Mouse (Mus musculus) spleen, adult 2 months (tissue): Measurements from ENCODE around the gene Rpl38.

Experiments
- CTCF ChIP-seq: fragments of 200-500 bp; IDR thresholded peaks from 2 replicates; pipeline ENCODE4 v1.5.1; 2011; ENCODE audit warnings: mild to moderate bottlenecking, inconsistent platforms; ENCODE audit not compliant: insufficient read depth, insufficient read length, insufficient replicate concordance; ENCODE audit errors: extremely low read depth
- POLR2A ChIP-seq: fragments of 200-500 bp; IDR thresholded peaks from 2 replicates; pipeline ENCODE4 v1.6.1; 2011; ENCODE audit warnings: low read depth, low read length, inconsistent platforms

DNA sequence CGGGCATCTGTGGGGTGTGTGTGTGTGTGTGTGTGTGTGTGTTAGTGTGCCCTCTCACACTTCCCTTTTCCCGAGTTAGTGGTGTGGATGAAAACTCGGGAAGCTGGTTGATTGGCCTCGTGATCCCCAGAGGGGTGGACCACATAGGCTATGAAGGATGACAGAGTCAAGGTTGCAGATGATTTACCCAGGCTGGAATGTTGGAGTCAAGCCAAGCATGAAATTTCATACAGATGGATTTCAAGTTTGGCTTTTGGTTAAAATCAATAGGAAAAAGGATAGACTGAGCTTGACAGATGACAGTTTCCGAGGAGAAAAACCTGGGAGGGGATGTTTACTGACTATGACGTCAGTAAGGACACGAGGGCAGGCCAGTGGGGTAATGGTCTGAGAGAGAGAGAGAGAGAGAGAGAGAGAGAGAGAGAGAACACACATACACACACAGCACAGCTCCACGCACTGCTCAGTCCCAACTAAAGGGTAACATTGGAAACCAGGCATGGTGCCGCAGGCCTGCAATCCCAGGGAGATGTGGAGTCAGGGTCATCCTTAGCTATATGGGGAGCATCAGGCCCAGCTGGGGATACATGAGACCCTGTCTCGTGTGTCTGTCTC lies 19.4 kb downstream of the Rpl38 start:
- TF ChIP-seq CTCF (no peak), POLR2A (no peak)
